ENCODE assay signal across 20 mouse cellular contexts in the genomic region with DNA sequence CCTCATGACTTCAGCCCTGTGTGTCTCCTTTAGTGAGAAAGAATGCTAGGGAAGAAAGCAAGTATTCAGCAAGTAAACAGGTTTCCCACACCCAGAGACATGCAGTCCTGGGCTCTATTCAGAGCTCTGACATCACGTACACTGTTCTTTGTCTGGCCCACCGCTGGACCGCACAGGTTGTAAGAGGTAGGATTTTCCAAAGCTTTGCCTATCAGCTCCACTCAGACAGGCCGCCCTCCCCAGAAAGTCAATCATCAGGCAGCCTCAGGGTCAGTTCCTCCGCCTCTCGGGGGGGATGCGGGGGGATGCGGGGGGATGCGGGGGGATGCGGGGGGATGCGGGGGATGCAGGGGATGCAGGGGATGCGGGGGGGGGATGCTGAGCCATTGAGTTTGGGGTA.
DNase-seq lines count a peak whose midpoint lies in the region; ATAC-seq and TF ChIP-seq lines count a peak whose summit lies in the region.
"Had no signal": no experiment of that assay in that cellular context is flagged by ENCODE, and none has a peak within 500 bp of the region (broad histone marks: within the 10 kb centered on the region; RNA-seq: fewer than 3 reads in every experiment).

No protein-coding gene starts in this region.

- H3K4me2 ChIP-seq in forebrain, embryonic 14.5 days (ENCODE audit: low read length): no peak overlapping the region; the same call in 1 of the 2 replicates
- H3K4me2 ChIP-seq in forebrain, embryonic 11.5 days (ENCODE audit: low read depth, low read length, severe bottlenecking): no peak overlapping the region
- H3K4me2 ChIP-seq in limb, embryonic 12.5 days: no peak overlapping the region
- H3K4me2 ChIP-seq in embryonic facial prominence, embryonic 12.5 days (replicated peaks): no peak overlapping the region
- H3K4me2 ChIP-seq in midbrain, postnatal 0 days (ENCODE audit: low read depth, low read length, poor library complexity, severe bottlenecking): no peak overlapping the region
- H3K4me2 ChIP-seq: liver, embryonic 12.5 days had no signal

- H3K4me1 ChIP-seq in forebrain, embryonic 14.5 days (ENCODE audit: control insufficient read depth, insufficient read depth, low read length): peaks cover 22% of the 10 kb centered on the region
- H3K4me1 ChIP-seq in forebrain, embryonic 11.5 days (replicated peaks; ENCODE audit: control insufficient read depth, insufficient read depth, low read length): peaks cover 8% of the 10 kb centered on the region; the same call in 1 of the 2 replicates
- H3K4me1 ChIP-seq in limb, embryonic 12.5 days (replicated peaks): peaks cover 5% of the 10 kb centered on the region; the same call in 1 of the 2 replicates
- peaks cover 3% of the 10 kb centered on the region; the same call in 1 of the 2 replicates for H3K4me1 ChIP-seq in limb, embryonic 10.5 days
- H3K4me1 ChIP-seq in embryonic facial prominence, embryonic 12.5 days: peaks cover 8% of the 10 kb centered on the region; the same call in 1 of the 2 replicates
- peaks cover 4% of the 10 kb centered on the region; the same call in 1 of the 2 replicates for H3K4me1 ChIP-seq in midbrain, postnatal 0 days (ENCODE audit: insufficient read depth, low read length)
- H3K4me1 ChIP-seq: heart, embryonic 10.5 days; liver, embryonic 12.5 days had no signal

- no peak for TF ChIP-seq CTCF in midbrain, postnatal 0 days (IDR thresholded peaks at IDR 0.05)

- peak; percentile 13 for DNase-seq in forebrain, embryonic 14.5 days (ENCODE audit: low spot score)
- DNase-seq in forebrain, embryonic 11.5 days (ENCODE audit: low spot score): no peak
- DNase-seq in limb, embryonic 10.5 days (ENCODE audit: low spot score): no peak
- DNase-seq in midbrain, postnatal 0 days (ENCODE audit: low spot score): no peak
- DNase-seq in B cell, adult 2 months: no peak
- DNase-seq in right cerebral cortex, postnatal 36 days (ENCODE audit: low spot score in 2 of 2): no peak
- DNase-seq: cerebellum, adult 2 months; cerebellum, postnatal 36 days; kidney, adult 8-10 months; kidney, postnatal 25 days; lung, adult 2 months; lung, postnatal 36 days; right cerebral cortex, postnatal 4 days; thymus, adult 2 months had no signal

- 55% methylated on average over 12 of the region's 12 CpGs for WGBS in forebrain, embryonic 14.5 days
- WGBS in forebrain, embryonic 11.5 days: 54% methylated on average over 11 of the region's 12 CpGs
- 83% methylated on average over 12 of the region's 12 CpGs for WGBS in limb, embryonic 12.5 days
- 87% methylated on average over 12 of the region's 12 CpGs for WGBS in limb, embryonic 10.5 days
- WGBS in embryonic facial prominence, embryonic 12.5 days: 64% methylated on average over 12 of the region's 12 CpGs
- WGBS in midbrain, postnatal 0 days: 69% methylated on average over 12 of the region's 12 CpGs

- H3K36me3 ChIP-seq in forebrain, embryonic 14.5 days (ENCODE audit: control insufficient read depth, insufficient read depth, low read length): no peaks in the 10 kb centered on the region
- no peaks in the 10 kb centered on the region for H3K36me3 ChIP-seq in forebrain, embryonic 11.5 days (ENCODE audit: control insufficient read depth, insufficient read depth, low read length)
- H3K36me3 ChIP-seq in limb, embryonic 12.5 days: no peaks in the 10 kb centered on the region
- H3K36me3 ChIP-seq in limb, embryonic 10.5 days: no peaks in the 10 kb centered on the region
- no peaks in the 10 kb centered on the region for H3K36me3 ChIP-seq in embryonic facial prominence, embryonic 12.5 days
- no peaks in the 10 kb centered on the region for H3K36me3 ChIP-seq in midbrain, postnatal 0 days (ENCODE audit: insufficient read depth, low read length)
- H3K36me3 ChIP-seq: heart, embryonic 10.5 days; liver, embryonic 12.5 days had no signal

- H3K9ac ChIP-seq in forebrain, embryonic 14.5 days (ENCODE audit: low read length): peak overlapping the region; percentile 5; the same call in 1 of the 2 replicates
- no peak overlapping the region for H3K9ac ChIP-seq in forebrain, embryonic 11.5 days (ENCODE audit: low read length)
- H3K9ac ChIP-seq in limb, embryonic 12.5 days (replicated peaks): no peak overlapping the region
- no peak overlapping the region for H3K9ac ChIP-seq in embryonic facial prominence, embryonic 12.5 days
- no peak overlapping the region for H3K9ac ChIP-seq in midbrain, postnatal 0 days (replicated peaks; ENCODE audit: low read length, poor library complexity, severe bottlenecking)
- H3K9ac ChIP-seq: liver, embryonic 12.5 days had no signal

- H3K27ac ChIP-seq in forebrain, embryonic 14.5 days (ENCODE audit: low read depth, low read length): no peak overlapping the region
- H3K27ac ChIP-seq in forebrain, embryonic 11.5 days (ENCODE audit: low read depth, low read length): no peak overlapping the region
- 0 out of 2 replicates have a peak overlapping the region, but pooled peaks have one; percentile 56 for H3K27ac ChIP-seq in limb, embryonic 12.5 days
- no peak overlapping the region for H3K27ac ChIP-seq in limb, embryonic 10.5 days
- H3K27ac ChIP-seq in embryonic facial prominence, embryonic 12.5 days: no peak overlapping the region
- peak overlapping the region; percentile 8 for H3K27ac ChIP-seq in midbrain, postnatal 0 days (ENCODE audit: low read depth, low read length)
- H3K27ac ChIP-seq: heart, embryonic 10.5 days; liver, embryonic 12.5 days had no signal

- no peaks in the 10 kb centered on the region for H3K27me3 ChIP-seq in forebrain, embryonic 14.5 days (replicated peaks; ENCODE audit: control insufficient read depth, insufficient read depth, low read length)
- no peaks in the 10 kb centered on the region for H3K27me3 ChIP-seq in forebrain, embryonic 11.5 days (ENCODE audit: control insufficient read depth, insufficient read depth, low read length)
- no peaks in the 10 kb centered on the region for H3K27me3 ChIP-seq in limb, embryonic 12.5 days
- no peaks in the 10 kb centered on the region for H3K27me3 ChIP-seq in limb, embryonic 10.5 days (ENCODE audit: low read depth, poor library complexity, severe bottlenecking)
- H3K27me3 ChIP-seq in embryonic facial prominence, embryonic 12.5 days: no peaks in the 10 kb centered on the region
- H3K27me3 ChIP-seq in midbrain, postnatal 0 days (ENCODE audit: insufficient read depth, low read length): no peaks in the 10 kb centered on the region
- H3K27me3 ChIP-seq: CH12.LX; liver, embryonic 12.5 days had no signal

- H3K9me3 ChIP-seq in forebrain, embryonic 14.5 days (replicated peaks; ENCODE audit: control insufficient read depth, low read length): no peaks in the 10 kb centered on the region; the same call in 1 of the 2 replicates
- no peaks in the 10 kb centered on the region for H3K9me3 ChIP-seq in forebrain, embryonic 11.5 days (ENCODE audit: control insufficient read depth, low read length)
- H3K9me3 ChIP-seq in limb, embryonic 12.5 days: peaks cover 5% of the 10 kb centered on the region; the same call in 1 of the 2 replicates
- no peaks in the 10 kb centered on the region for H3K9me3 ChIP-seq in limb, embryonic 10.5 days (replicated peaks)
- H3K9me3 ChIP-seq in embryonic facial prominence, embryonic 12.5 days: no peaks in the 10 kb centered on the region
- H3K9me3 ChIP-seq in midbrain, postnatal 0 days (ENCODE audit: low read length): 0 out of 2 replicates have a peak, but pooled peaks cover 2% of the 10 kb centered on the region
- H3K9me3 ChIP-seq: heart, embryonic 10.5 days; liver, embryonic 12.5 days had no signal

- ATAC-seq in forebrain, embryonic 14.5 days: no peak
- no peak for ATAC-seq in forebrain, embryonic 11.5 days (replicated peaks; ENCODE audit: low FRiP score)
- no peak for ATAC-seq in limb, embryonic 12.5 days (ENCODE audit: insufficient number of reproducible peaks, insufficient read depth, low FRiP score, low TSS enrichment, low read depth)
- ATAC-seq in embryonic facial prominence, embryonic 12.5 days (ENCODE audit: insufficient number of reproducible peaks, insufficient read depth, low FRiP score, low TSS enrichment): 0 out of 2 replicates have a peak, but pooled peaks have one; percentile 28
- ATAC-seq in midbrain, postnatal 0 days (ENCODE audit: low FRiP score): no peak
- ATAC-seq: liver, embryonic 12.5 days had no signal

- no peak overlapping the region for H3K4me3 ChIP-seq in forebrain, embryonic 14.5 days (ENCODE audit: low read depth, low read length)
- H3K4me3 ChIP-seq in forebrain, embryonic 11.5 days (ENCODE audit: low read depth, low read length): no peak overlapping the region
- no peak overlapping the region for H3K4me3 ChIP-seq in limb, embryonic 12.5 days (replicated peaks)
- H3K4me3 ChIP-seq in limb, embryonic 10.5 days: no peak overlapping the region
- no peak overlapping the region for H3K4me3 ChIP-seq in embryonic facial prominence, embryonic 12.5 days
- H3K4me3 ChIP-seq in midbrain, postnatal 0 days (ENCODE audit: low read depth, low read length): no peak overlapping the region
- H3K4me3 ChIP-seq: heart, embryonic 10.5 days; liver, embryonic 12.5 days; myocyte had no signal

Comparison
In these comparisons a context has a peak if more than half of its experiments do, and no peak if none do; other contexts are left out.
1. H3K27ac ChIP-seq: peak in limb, embryonic 12.5 days (single experiment) and midbrain, postnatal 0 days (single experiment); none in forebrain, embryonic 14.5 days (single experiment), forebrain, embryonic 11.5 days (single experiment), limb, embryonic 10.5 days (single experiment) and embryonic facial prominence, embryonic 12.5 days (single experiment).